Mouse (Mus musculus): ENCODE results near the gene Psg23.
"Not testable (repeated sequence)": the region's sequence is repeated elsewhere in the genome, so short reads cannot be mapped to it uniquely, and the experiment has no call there.

Psg23 gene

GRCm38 (mm10) chr7:18616401-18616800 is at the start of gene Psg23:
Gene Psg23, minus strand, starts transcription at chr7:18616501.
- DNase-seq (ENCODE audit: inconsistent ontology term) = not testable (repeated sequence)

GRCm38 (mm10) chr7:18656625-18657024 is 40.3 kb upstream of the Psg23 start, which contains the start of gene Psg21:
Gene Psg21, minus strand, starts transcription at chr7:18656725.
- not testable (repeated sequence) for DNase-seq (ENCODE audit: inconsistent ontology term)

GRCm38 (mm10) chr7:18626921-18627320 is 10.6 kb upstream of the Psg23 start:
- DNase-seq (ENCODE audit: inconsistent ontology term) = not testable (repeated sequence)

- no peak for DNase-seq (ENCODE audit: inconsistent ontology term)
These were observed 49.1 kb downstream of the Psg23 start, which contains the start of gene Psg27 for GRCm38 (mm10) chr7:18567205-18567604. Gene Psg27, minus strand, starts transcription at chr7:18567305.

GRCm38 (mm10) chr7:18559850-18560249 is 56.5 kb downstream of the Psg23 start:
- no peak for DNase-seq (ENCODE audit: inconsistent ontology term)
